Mouse (Mus musculus): ENCODE measurements around the gene Eva1b.

Gene Eva1b

GRCm38 (mm10) chr4:126147533-126148160, at the start of gene Eva1b:
Gene Eva1b, plus strand, starts transcription at chr4:126147744.
- no peak for DNase-seq

- DNase-seq = no peak
Observed at GRCm38 (mm10) chr4:126099365-126099764, 48.2 kb upstream of the Eva1b start.

- DNase-seq = no peak
Observed at GRCm38 (mm10) chr4:126100764-126101163, 46.8 kb upstream of the Eva1b start.

GRCm38 (mm10) chr4:126102061-126102841, 45.3 kb upstream of the Eva1b start:
- DNase-seq = no peak

GRCm38 (mm10) chr4:126103057-126103581, 44.4 kb upstream of the Eva1b start:
- DNase-seq = peak; percentile 69

- peak; percentile 95 for DNase-seq
Observed at GRCm38 (mm10) chr4:126103590-126104068, 43.9 kb upstream of the Eva1b start, which contains the start of gene Stk40. Gene Stk40, plus strand, starts transcription at chr4:126103957.

- peak; percentile 48 for DNase-seq
Observed at GRCm38 (mm10) chr4:126104261-126105075, 43.1 kb upstream of the Eva1b start.

- no peak for DNase-seq
Observed at GRCm38 (mm10) chr4:126105131-126105783, 42.3 kb upstream of the Eva1b start.

GRCm38 (mm10) chr4:126108061-126108740, 39.3 kb upstream of the Eva1b start:
- no peak for DNase-seq

- DNase-seq = no peak
Observed at GRCm38 (mm10) chr4:126109613-126110373, 37.8 kb upstream of the Eva1b start.

GRCm38 (mm10) chr4:126110374-126111152, 37.0 kb upstream of the Eva1b start:
- peak; percentile 44 for DNase-seq

GRCm38 (mm10) chr4:126111153-126111549, 36.4 kb upstream of the Eva1b start:
- DNase-seq = no peak

- DNase-seq = no peak
Observed at GRCm38 (mm10) chr4:126113243-126113642, 34.3 kb upstream of the Eva1b start.

GRCm38 (mm10) chr4:126113943-126114342, 33.6 kb upstream of the Eva1b start:
- peak; percentile 51 for DNase-seq

- DNase-seq = no peak
Observed at GRCm38 (mm10) chr4:126115411-126115810, 32.1 kb upstream of the Eva1b start.

- no peak for DNase-seq
Observed at GRCm38 (mm10) chr4:126115871-126116521, 31.5 kb upstream of the Eva1b start.

GRCm38 (mm10) chr4:126117116-126117515, 30.4 kb upstream of the Eva1b start:
- no peak for DNase-seq

GRCm38 (mm10) chr4:126118651-126119050, 28.9 kb upstream of the Eva1b start:
- DNase-seq = no peak

GRCm38 (mm10) chr4:126119051-126119450, 28.5 kb upstream of the Eva1b start:
- no peak for DNase-seq

- DNase-seq = no peak
Observed at GRCm38 (mm10) chr4:126120052-126120451, 27.5 kb upstream of the Eva1b start.
